Mouse (Mus musculus) E14TG2a.4 (cell line): ENCODE data around the gene Psmc1.

ENCODE experiments used
- H3K27me3 ChIP-seq: 2 replicates; pipeline ENCODE4 v1.6.1; 2014; ENCODE audit warnings: low read length, control low read depth; ENCODE audit not compliant: insufficient read depth
- H3K36me3 ChIP-seq: 2 replicates; pipeline ENCODE4 v1.6.1; 2014; ENCODE audit warnings: low read length, control low read depth; ENCODE audit not compliant: insufficient read depth
- H3K4me1 ChIP-seq: replicated peaks from 2 replicates; pipeline ENCODE4 v1.6.1; 2014; ENCODE audit warnings: low read depth, low read length, control low read depth
- H3K4me3 ChIP-seq: replicated peaks from 2 replicates; pipeline ENCODE4 v1.5.1; 2014; ENCODE audit warnings: mild to moderate bottlenecking, low read length
- H3K9me3 ChIP-seq: 2 replicates; pipeline ENCODE4 v1.6.1; 2014; ENCODE audit warnings: low read length, control low read depth
- CTCF ChIP-seq: conservative IDR thresholded peaks from 2 replicates; pipeline ENCODE4 v1.5.1; 2014; ENCODE audit warnings: low read length
- NANOG ChIP-seq: IDR thresholded peaks from 2 replicates; pipeline ENCODE4 v1.6.1; 2014; ENCODE audit warnings: borderline replicate concordance, low read length, mixed read lengths
- POU5F1 ChIP-seq: IDR thresholded peaks from 2 replicates; pipeline ENCODE4 v1.6.1; 2014; ENCODE audit warnings: low read length, borderline replicate concordance

Gene Psmc1

GRCm38 (mm10) chr12:100079636-100080286 is 30.2 kb upstream of the Psmc1 start:
- Histone ChIP-seq H3K4me3 (no peak overlapping the region), H3K27me3 (no peaks in the 10 kb centered on the region), H3K36me3 (no peaks in the 10 kb centered on the region), H3K4me1 (no peaks in the 10 kb centered on the region; the same call in 1 of the 2 replicates), H3K9me3 (no peaks in the 10 kb centered on the region)
- no peak for TF ChIP-seq CTCF
- no peak for TF ChIP-seq POU5F1
- TF ChIP-seq NANOG = no peak

GRCm38 (mm10) chr12:100088026-100088425 is 21.9 kb upstream of the Psmc1 start:
- no peaks in the 10 kb centered on the region for H3K36me3 ChIP-seq
- no peak for TF ChIP-seq CTCF
- no peak for TF ChIP-seq NANOG
- no peak for TF ChIP-seq POU5F1

GRCm38 (mm10) chr12:100089265-100089664 is 20.7 kb upstream of the Psmc1 start:
- no peaks in the 10 kb centered on the region for H3K9me3 ChIP-seq
- H3K4me1 ChIP-seq = no peaks in the 10 kb centered on the region
- TF ChIP-seq POU5F1 = no peak
- TF ChIP-seq CTCF = no peak
- peaks cover 4% of the 10 kb centered on the region; the same call in 1 of the 2 replicates for H3K27me3 ChIP-seq
- no peak overlapping the region for H3K4me3 ChIP-seq
- no peaks in the 10 kb centered on the region for H3K36me3 ChIP-seq

More at GRCm38 (mm10) chr12:100088026-100088425, 21.9 kb upstream of the Psmc1 start:
- no peak overlapping the region for H3K4me3 ChIP-seq
- peaks cover 4% of the 10 kb centered on the region; the same call in 1 of the 2 replicates for H3K27me3 ChIP-seq
- H3K9me3 ChIP-seq = no peaks in the 10 kb centered on the region
- H3K4me1 ChIP-seq = no peaks in the 10 kb centered on the region; the same call in 1 of the 2 replicates

- peaks cover 4% of the 10 kb centered on the region; the same call in 1 of the 2 replicates for H3K27me3 ChIP-seq
- H3K4me3 ChIP-seq = no peak overlapping the region
- no peaks in the 10 kb centered on the region for H3K4me1 ChIP-seq
- H3K36me3 ChIP-seq = no peaks in the 10 kb centered on the region
- H3K9me3 ChIP-seq = no peaks in the 10 kb centered on the region
- TF ChIP-seq CTCF (no peak), POU5F1 (no peak), NANOG (no peak)
Measured at GRCm38 (mm10) chr12:100090750-100091149, 19.2 kb upstream of the Psmc1 start.

GRCm38 (mm10) chr12:100093046-100093445 is 16.9 kb upstream of the Psmc1 start:
- Histone ChIP-seq H3K27me3 (peaks cover 4% of the 10 kb centered on the region; the same call in 1 of the 2 replicates), H3K9me3 (no peaks in the 10 kb centered on the region), H3K4me1 (no peaks in the 10 kb centered on the region), H3K4me3 (no peak overlapping the region), H3K36me3 (no peaks in the 10 kb centered on the region)
- TF ChIP-seq POU5F1 (no peak), CTCF (no peak), NANOG (no peak)

GRCm38 (mm10) chr12:100099971-100100706 is 9.8 kb upstream of the Psmc1 start:
- TF ChIP-seq POU5F1 = no peak
- TF ChIP-seq NANOG = no peak
- TF ChIP-seq CTCF = no peak
- Histone ChIP-seq H3K36me3 (no peaks in the 10 kb centered on the region), H3K9me3 (peaks cover 12% of the 10 kb centered on the region), H3K4me1 (no peaks in the 10 kb centered on the region), H3K27me3 (no peaks in the 10 kb centered on the region; the same call in 1 of the 2 replicates), H3K4me3 (no peak overlapping the region)

GRCm38 (mm10) chr12:100100707-100101030 is 9.3 kb upstream of the Psmc1 start:
- Histone ChIP-seq H3K27me3 (no peaks in the 10 kb centered on the region; the same call in 1 of the 2 replicates), H3K4me3 (no peak overlapping the region), H3K36me3 (no peaks in the 10 kb centered on the region), H3K9me3 (peaks cover 12% of the 10 kb centered on the region), H3K4me1 (no peaks in the 10 kb centered on the region)
- TF ChIP-seq POU5F1 (no peak), NANOG (no peak), CTCF (no peak)

GRCm38 (mm10) chr12:100101651-100102050 is 8.3 kb upstream of the Psmc1 start:
- Histone ChIP-seq H3K27me3 (no peaks in the 10 kb centered on the region; the same call in 1 of the 2 replicates), H3K9me3 (peaks cover 12% of the 10 kb centered on the region), H3K4me1 (no peaks in the 10 kb centered on the region; the same call in 1 of the 2 replicates), H3K36me3 (no peaks in the 10 kb centered on the region), H3K4me3 (no peak overlapping the region)
- TF ChIP-seq CTCF = no peak
- TF ChIP-seq POU5F1 = no peak
- no peak for TF ChIP-seq NANOG

- no peak for TF ChIP-seq CTCF
- TF ChIP-seq NANOG = no peak
- no peak for TF ChIP-seq POU5F1
- Histone ChIP-seq H3K27me3 (no peaks in the 10 kb centered on the region; the same call in 1 of the 2 replicates), H3K36me3 (no peaks in the 10 kb centered on the region), H3K4me3 (no peak overlapping the region), H3K4me1 (peaks cover 25% of the 10 kb centered on the region), H3K9me3 (peaks cover 9% of the 10 kb centered on the region)
Measured at GRCm38 (mm10) chr12:100104530-100104929, 5.4 kb upstream of the Psmc1 start.
